Mouse (Mus musculus) lung, postnatal 4 days (tissue): ENCODE data around the gene Tmem38b.
"Not testable (repeated sequence)": the region's sequence is repeated elsewhere in the genome, so short reads cannot be mapped to it uniquely, and the experiment has no call there.

Source experiments
- DNase-seq, 2 experiments: peaks; one replicate each; pipeline ENCODE4 v3.0.0; 2021

Tmem38b gene

DNA sequence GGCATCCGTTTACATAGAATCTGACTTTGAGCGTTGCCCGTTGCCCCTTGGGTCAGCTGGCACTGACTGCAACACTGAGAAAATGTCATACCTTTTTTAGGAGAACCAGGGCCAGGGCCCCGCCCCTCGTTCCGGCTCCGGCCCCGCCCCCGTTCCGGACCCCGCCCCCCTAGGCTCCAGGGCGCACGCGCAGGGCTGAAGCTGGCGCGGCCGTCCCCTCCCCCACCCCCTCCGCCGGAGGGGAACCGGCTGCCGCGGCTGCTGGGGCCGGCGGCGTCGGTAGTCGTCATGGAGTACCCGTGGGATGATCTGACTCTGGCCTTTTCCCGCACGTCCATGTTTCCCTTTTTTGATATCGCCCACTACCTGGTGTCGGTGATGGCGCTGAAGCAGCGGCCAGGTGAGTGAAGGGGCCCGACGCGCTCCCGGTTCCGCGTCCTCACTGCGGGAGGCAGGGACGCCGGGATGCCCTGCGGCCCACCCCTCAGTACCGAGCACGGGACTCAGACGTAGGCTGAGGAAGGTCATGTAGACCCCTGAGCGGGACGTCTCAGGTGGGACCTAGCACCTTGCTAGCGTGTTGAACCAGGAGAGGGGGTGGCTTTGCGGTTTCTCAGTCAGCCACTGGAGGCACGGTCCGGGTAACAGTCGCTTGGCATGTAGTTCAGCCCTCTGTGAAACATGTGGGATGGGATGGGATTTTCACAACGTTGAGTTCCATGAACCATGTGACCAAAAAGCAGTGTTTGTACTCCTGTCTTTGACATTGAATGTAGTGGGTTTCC lies at the start of gene Tmem38b:
TSS of gene Tmem38b (plus strand) at position 225 of the 785 bp plus-strand sequence.
- DNase-seq: peak; percentile 83

GRCm38 (mm10) chr4:53781396-53781795 lies 44.4 kb upstream of the Tmem38b start:
- DNase-seq: no peak

GRCm38 (mm10) chr4:53782216-53783070 lies 43.4 kb upstream of the Tmem38b start:
- DNase-seq: no peak

DNA sequence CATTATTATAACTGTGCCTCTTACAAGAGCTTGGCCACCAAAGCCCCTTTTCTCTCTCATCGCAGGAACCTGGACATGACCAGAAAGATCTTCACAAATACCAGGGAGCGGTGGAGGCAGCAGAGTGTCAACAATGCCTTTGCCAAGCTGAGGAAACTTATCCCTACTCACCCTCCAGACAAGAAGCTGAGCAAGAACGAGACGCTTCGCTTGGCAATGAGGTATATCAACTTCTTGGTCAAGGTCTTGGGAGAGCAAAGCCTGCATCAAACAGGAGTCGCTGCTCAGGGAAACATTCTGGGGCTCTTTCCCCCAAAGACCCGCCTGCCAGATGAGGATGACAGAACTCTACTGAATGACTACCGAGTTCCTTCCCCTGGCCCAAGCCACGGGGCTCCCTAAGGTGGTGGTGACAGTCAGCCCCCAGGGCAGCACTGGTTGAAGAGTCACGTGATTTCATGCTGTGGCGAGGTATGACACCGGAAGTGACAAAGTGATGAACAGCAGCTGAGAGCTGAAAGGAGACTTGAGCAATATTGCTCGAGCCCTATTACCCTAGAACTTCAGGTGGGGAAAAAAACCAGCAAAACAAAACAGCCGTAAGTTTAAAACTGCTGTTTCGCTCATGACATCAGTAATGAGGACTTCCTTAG lies 40.0 kb upstream of the Tmem38b start:
- DNase-seq: no peak

- DNase-seq: no peak
Measured at GRCm38 (mm10) chr4:53786851-53787250, 39.0 kb upstream of the Tmem38b start.

- no peak for DNase-seq
Measured at GRCm38 (mm10) chr4:53789346-53789745, 36.5 kb upstream of the Tmem38b start.

DNA sequence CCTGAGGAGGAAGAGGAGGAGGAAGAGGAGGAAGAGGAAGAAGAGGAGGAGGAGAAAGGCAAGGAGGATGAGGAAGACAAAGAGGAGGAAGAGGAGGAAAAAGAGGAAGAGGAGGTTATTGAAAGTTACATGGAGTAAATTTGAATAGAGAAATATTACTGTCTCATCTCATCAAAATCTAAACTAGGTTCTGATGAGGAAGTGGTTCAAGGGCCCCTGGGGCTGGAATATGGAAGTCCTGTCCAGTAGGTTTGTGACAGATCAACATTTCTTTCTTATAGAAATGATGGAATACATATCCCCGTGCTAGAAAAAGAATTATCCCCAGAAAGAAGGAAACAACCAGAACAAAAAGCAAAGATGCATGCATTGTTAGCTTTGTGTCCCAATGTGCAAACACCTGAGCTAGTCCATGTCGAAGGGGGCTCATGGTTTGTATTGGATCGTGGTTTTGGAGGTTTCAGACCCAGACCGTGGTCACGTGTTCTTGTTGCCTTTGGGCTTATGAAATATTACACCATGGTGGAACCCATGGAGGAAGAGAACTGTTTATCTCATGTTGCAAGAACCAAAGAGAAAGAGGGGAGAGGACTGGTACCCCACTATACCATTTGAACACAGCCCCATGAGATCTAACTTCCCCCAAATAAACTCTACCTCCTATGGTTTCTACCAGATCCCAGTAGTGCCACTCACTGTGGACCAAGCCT lies 31.4 kb upstream of the Tmem38b start:
- DNase-seq: no peak

GRCm38 (mm10) chr4:53795086-53795485 lies 30.8 kb upstream of the Tmem38b start:
- no peak for DNase-seq

DNA sequence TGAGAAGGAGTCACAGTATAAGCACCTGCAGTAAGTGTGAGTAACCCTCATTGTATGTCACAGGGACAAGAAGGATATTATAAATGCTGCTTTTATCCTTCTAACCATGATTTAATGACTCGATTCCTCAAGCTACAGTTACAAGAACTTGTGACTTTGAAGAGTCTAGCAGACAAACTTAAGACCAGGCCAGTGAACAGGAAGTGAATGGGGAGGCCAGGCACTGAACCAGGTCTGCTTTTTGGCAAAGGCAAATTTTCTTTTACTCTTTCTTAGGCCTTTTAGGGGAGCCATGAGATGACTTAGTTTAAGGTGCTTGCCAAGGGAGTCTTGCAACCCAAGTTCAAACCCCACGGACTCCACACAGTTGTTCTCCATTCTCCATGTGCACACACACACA lies 30.1 kb upstream of the Tmem38b start:
- no peak for DNase-seq

GRCm38 (mm10) chr4:53796865-53797772 lies 28.7 kb upstream of the Tmem38b start:
- DNase-seq: no peak

DNA sequence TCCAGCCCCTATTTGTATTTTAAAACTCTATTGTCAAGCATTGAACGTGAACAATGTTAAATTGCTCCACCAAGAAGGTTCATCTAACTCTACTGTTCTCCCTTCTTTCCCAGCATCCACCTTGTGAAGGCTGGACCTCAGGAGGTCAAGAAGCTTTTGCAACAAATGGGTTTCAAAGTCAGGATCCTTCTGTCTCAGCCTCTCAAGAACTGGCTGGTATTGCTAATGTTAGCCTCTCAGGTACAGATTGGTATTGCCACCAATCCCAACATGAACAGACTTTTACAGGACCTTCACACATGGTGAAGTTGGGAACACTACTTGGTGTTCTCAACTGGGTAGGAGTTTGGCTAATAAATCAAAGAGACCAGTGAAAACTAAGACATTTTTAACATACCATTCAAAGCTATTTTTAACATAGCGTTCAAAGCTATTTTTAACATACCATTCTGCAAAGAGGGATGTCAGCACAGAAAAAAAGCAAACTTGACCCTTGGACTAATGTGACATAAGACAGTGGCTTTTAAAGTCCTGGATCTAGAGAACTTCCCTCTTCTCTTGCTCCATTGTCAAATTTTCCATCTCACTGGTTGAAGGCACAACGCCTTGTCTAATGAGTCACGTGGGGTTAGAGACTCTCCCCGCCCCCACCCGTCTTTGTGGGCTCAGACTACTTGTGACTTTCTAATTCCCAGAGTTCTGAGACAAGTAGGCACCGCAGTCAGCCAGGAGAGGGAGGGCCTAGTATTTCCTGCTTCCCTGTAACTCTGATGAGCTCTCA lies 26.8 kb upstream of the Tmem38b start:
- peak; percentile 50 to 54 for DNase-seq

- DNase-seq: no peak
Measured at GRCm38 (mm10) chr4:53799753-53800152, 26.1 kb upstream of the Tmem38b start.

DNA sequence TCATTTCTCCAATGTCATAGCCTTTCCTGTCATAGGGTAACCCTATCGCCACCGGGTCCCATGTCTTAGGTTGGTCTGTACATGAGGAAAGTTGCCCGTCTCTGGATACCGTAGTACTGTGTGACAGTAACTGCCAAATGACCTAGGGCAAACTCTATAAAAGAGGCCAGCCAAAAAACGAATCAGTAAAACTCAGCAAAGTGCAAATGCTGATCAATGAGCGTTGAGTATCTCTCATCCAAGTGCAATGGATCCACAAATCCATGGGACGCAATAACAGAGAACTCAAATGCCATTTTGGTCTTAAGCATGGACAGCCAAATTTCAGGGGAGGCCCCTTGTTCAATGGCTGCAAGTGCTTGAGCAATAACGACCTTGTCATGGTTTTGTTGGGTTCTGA lies 22.2 kb upstream of the Tmem38b start:
- DNase-seq: not testable (repeated sequence)

DNA sequence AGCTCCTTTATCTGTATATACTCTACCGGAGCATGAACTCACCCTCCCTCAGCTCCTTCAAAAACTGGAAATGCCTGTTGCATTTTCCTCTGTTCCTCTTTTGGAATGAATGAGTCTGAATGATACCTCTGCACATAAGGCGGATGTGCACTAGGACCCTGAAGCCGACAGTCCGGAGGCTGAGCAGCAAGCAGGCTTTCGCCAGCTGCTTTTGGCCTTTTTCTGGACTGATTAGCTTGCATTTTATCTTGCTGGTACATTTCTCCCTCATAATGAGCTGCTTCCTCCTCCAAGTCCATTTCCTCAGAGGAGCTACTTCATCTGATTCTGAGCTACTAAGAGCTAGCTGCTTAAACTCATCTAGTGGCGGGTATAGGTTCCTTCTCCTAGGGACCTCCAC lies 19.4 kb upstream of the Tmem38b start:
- peak in 1 of 2 experiments; percentile 43 for DNase-seq

- no peak for DNase-seq
Measured at GRCm38 (mm10) chr4:53818320-53818719, 7.5 kb upstream of the Tmem38b start.

DNA sequence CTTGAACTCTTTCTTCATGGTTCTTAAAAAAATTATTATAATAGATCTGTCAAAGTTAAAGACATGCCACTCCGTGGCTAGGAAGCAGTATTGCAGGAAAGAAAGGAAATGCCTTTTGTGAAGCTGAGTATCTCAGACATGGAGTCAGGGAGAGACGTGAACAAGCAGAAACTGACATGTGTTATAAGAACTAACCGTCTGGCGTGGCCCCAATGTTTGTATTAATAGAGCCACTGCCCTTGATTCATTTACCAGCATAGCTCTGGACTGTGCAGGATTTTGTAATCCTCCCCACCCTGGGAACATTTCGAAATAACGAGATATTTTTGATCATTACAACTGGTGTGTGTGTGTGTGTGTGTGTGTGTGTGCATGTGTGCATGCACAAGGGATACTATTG lies 2.1 kb upstream of the Tmem38b start:
- DNase-seq: peak; percentile 70 to 74

DNA sequence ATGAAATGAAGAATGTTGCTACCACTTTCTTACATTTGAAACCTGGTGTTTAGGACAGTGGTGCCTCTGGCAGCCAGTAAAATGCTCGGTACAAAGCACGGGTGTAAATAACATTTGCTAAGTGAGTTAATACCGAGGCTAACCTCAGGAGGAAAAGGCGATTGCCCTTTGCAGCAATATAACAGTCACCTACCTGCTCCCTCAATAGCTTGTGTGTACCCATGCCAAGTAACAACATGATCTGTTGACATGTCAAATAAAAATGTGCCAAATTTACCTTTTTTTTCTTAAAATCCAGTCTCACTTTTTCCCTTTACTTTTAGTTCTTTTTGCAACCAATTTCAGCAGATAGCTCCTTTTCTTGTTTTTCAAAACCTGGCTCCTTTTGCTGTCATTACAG lies 1.0 kb upstream of the Tmem38b start:
- DNase-seq: no peak

GRCm38 (mm10) chr4:53826641-53827248 lies 900 bp downstream of the Tmem38b start:
- DNase-seq: no peak

DNA sequence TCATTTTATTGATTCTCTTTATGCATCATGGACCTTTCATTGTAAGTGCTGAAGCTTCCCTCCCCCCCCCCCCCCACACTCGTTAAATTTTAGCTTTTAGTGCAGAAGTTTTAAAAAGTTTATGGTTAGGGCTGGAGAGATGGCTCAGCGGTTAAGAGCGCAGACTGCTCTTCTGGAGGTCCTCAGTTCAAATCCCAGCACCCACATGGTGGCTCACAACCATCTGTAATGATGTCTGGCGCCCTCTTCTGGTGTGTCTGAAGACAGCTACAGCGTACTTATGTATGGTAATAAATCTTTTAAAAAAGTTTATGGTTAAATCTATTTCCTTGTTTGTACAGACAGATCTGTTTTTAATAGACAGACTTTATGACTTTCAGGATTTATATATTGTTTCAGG lies 2.0 kb downstream of the Tmem38b start:
- no peak for DNase-seq

DNA sequence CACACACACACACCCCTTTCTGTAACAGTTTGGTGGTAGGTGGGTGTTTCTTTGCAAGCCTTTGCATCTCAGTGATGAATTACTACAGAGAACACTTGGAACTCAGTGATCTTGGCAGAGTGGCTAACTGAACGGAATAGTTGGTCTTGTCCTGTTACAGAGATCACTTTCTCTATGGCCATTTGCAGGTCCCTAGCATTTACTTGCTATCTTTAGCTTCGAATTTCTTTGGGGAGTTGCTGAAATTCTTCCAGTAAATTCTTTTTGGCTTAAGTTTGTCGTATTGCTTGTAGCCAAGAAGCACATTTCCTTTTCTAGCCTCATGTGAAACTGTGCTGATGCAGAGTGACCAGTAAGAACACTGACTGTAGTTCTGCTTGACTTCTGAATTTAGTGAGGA lies 3.1 kb downstream of the Tmem38b start:
- no peak for DNase-seq
